Mouse (Mus musculus): Measurements from ENCODE around the gene Pgm2l1.

DNA sequence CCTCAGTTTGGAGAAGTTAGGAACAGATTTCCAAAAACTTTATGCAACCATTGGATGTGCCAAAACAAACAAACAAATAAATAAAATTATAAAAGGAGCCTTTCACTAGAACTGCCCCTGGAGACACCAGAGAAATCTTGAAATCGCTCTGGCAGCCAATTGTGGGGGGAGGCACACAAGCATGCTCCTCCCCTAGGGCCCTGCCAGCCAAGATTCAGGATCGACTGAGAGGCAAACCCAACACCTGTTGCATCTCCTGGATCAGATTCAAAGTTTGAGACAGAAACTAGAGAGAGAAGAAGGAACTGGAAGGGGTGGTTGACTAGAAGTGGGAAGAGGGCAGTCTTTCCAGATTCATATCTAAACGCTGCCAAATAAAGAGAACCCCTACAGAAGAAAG is 23.6 kb upstream of the Pgm2l1 start:
- TF ChIP-seq HCFC1 (IDR thresholded peaks at IDR 0.05; ENCODE audit: borderline replicate concordance, insufficient read depth, low read length) (no peak), ZC3H11A (IDR thresholded peaks at IDR 0.05; ENCODE audit: borderline replicate concordance, low read depth, low read length) (no peak), MAFK (IDR thresholded peaks at IDR 0.05; ENCODE audit: insufficient read depth, low read depth, low read length) (no peak), CHD2 (IDR thresholded peaks at IDR 0.05; ENCODE audit: low read depth, low read length) (no peak)
